ENCODE assay signal across 8 mouse cellular contexts in genomic region chr2:17742051-17742763, GRCm38 (mm10). TPM values are rescaled to one million over a fixed set of nuclear protein-coding genes. Genes with fewer than 3 reads are reported as not detected.
A peak's percentile ranks its signal among the peaks of the same experiment; 100 is the strongest.
DNase-seq lines count a peak whose midpoint lies in the region; ATAC-seq and TF ChIP-seq lines count a peak whose summit lies in the region.

No protein-coding gene starts in this region.

- no peak overlapping the region for H3K27ac ChIP-seq in hindbrain, embryonic 11.5 days (ENCODE audit: low read depth, low read length)
- no peak overlapping the region for H3K27ac ChIP-seq in lung, embryonic 14.5 days (ENCODE audit: low read depth)
- H3K27ac ChIP-seq in stomach, embryonic 15.5 days: no peak overlapping the region

- H3K4me2 ChIP-seq in hindbrain, embryonic 11.5 days (replicated peaks; ENCODE audit: low read depth, low read length): peak overlapping the region; percentile 42
- H3K4me2 ChIP-seq in lung, embryonic 14.5 days: peak overlapping the region; percentile 56
- H3K4me2 ChIP-seq in stomach, embryonic 15.5 days: peak overlapping the region; percentile 64

- 3% methylated on average over 11 of the region's 11 CpGs for WGBS in hindbrain, embryonic 11.5 days
- 9% methylated on average over 11 of the region's 11 CpGs for WGBS in lung, embryonic 14.5 days
- WGBS in stomach, embryonic 15.5 days: 12% methylated on average over 11 of the region's 11 CpGs

- H3K4me1 ChIP-seq in hindbrain, embryonic 11.5 days (replicated peaks; ENCODE audit: control insufficient read depth, insufficient read depth, low read length): peaks cover 2% of the 10 kb centered on the region; the same call in 1 of the 2 replicates
- peaks cover 6% of the 10 kb centered on the region; the same call in 1 of the 2 replicates for H3K4me1 ChIP-seq in lung, embryonic 14.5 days (ENCODE audit: insufficient read depth)
- H3K4me1 ChIP-seq in stomach, embryonic 15.5 days: no peaks in the 10 kb centered on the region

- no peak for TF ChIP-seq CTCF in brain, embryonic 14.5 days (IDR thresholded peaks at IDR 0.05; ENCODE audit: borderline replicate concordance, extremely low read depth, insufficient read depth, insufficient read length)
- TF ChIP-seq CTCF in lung, embryonic 14.5 days (IDR thresholded peaks at IDR 0.05; ENCODE audit: low read depth): no peak

- peak; percentile 74 for ATAC-seq in hindbrain, embryonic 11.5 days (ENCODE audit: low FRiP score)
- ATAC-seq in lung, embryonic 14.5 days (ENCODE audit: insufficient read depth): peak; percentile 53; the same call in 1 of the 2 replicates
- ATAC-seq in stomach, embryonic 15.5 days (ENCODE audit: insufficient read depth, low FRiP score, low read depth): no peak

- intact Hi-C loops in heart, postnatal 14 days (cut with DNase I): no loop called here
- intact Hi-C loops in gastrocnemius, postnatal 36 days (cut with DNase I): no loop called here

- DNase-seq in heart, adult 18-20 months: peak; percentile 22 to 37
- no peak for DNase-seq in heart, postnatal 14 days
- DNase-seq in brain, embryonic 14.5 days (ENCODE audit: low read depth): peak; percentile 48
- DNase-seq in hindbrain, embryonic 11.5 days (ENCODE audit: low spot score): peak; percentile 35
- DNase-seq in lung, embryonic 14.5 days: peak; percentile 35
- DNase-seq in gastrocnemius, postnatal 36 days: no peak
- DNase-seq in cerebellum, adult 18-20 months: no peak

- peak overlapping the region; percentile 15 for H3K4me3 ChIP-seq in hindbrain, embryonic 11.5 days (ENCODE audit: low read depth, low read length)
- peak overlapping the region; percentile 27 for H3K4me3 ChIP-seq in lung, embryonic 14.5 days (ENCODE audit: low read depth, low read length)
- peak overlapping the region; percentile 30 for H3K4me3 ChIP-seq in stomach, embryonic 15.5 days (replicated peaks)

- no peak overlapping the region for H3K9ac ChIP-seq in hindbrain, embryonic 11.5 days (ENCODE audit: low read depth, low read length)
- H3K9ac ChIP-seq in lung, embryonic 14.5 days: no peak overlapping the region
- H3K9ac ChIP-seq in stomach, embryonic 15.5 days: no peak overlapping the region

- H3K36me3 ChIP-seq in hindbrain, embryonic 11.5 days (ENCODE audit: control insufficient read depth, insufficient read depth, low read length): no peaks in the 10 kb centered on the region
- H3K36me3 ChIP-seq in lung, embryonic 14.5 days (ENCODE audit: insufficient read depth): no peaks in the 10 kb centered on the region
- H3K36me3 ChIP-seq in stomach, embryonic 15.5 days: no peaks in the 10 kb centered on the region

- no peaks in the 10 kb centered on the region for H3K9me3 ChIP-seq in hindbrain, embryonic 11.5 days (ENCODE audit: control insufficient read depth, low read length)
- no peaks in the 10 kb centered on the region for H3K9me3 ChIP-seq in lung, embryonic 14.5 days (ENCODE audit: low read depth, low read length)
- no peaks in the 10 kb centered on the region for H3K9me3 ChIP-seq in stomach, embryonic 15.5 days

- TF ChIP-seq POLR2A in brain, embryonic 14.5 days (IDR thresholded peaks at IDR 0.05; ENCODE audit: borderline replicate concordance, extremely low read depth, insufficient read depth, insufficient read length, poor library complexity, severe bottlenecking): no peak

- 0 out of 2 replicates have a peak, but pooled peaks cover 2% of the 10 kb centered on the region for H3K27me3 ChIP-seq in hindbrain, embryonic 11.5 days (ENCODE audit: control insufficient read depth, insufficient read depth, low read length)
- no peaks in the 10 kb centered on the region for H3K27me3 ChIP-seq in lung, embryonic 14.5 days (ENCODE audit: insufficient read depth, low read length)
- no peaks in the 10 kb centered on the region for H3K27me3 ChIP-seq in stomach, embryonic 15.5 days (replicated peaks)

RNA-seq across cellular contexts. Expression of gene Nebl, which starts 10.9 kb away (rescaled TPM):
- 100 to 1,000 TPM; 335 to 343 TPM for total RNA-seq in heart, adult 18-20 months (2021)
- total RNA-seq in heart, postnatal 14 days (2021): 100 to 1,000 TPM; 481 to 506 TPM
- polyA plus RNA-seq in brain, embryonic 14.5 days (2012; rRNA removed): 6.6 and 9.1 TPM in 2 replicates
- 6.9 and 8.6 TPM in 2 replicates for polyA plus RNA-seq in hindbrain, embryonic 11.5 days (2014; fragmentation: Nextera tagmentation; extraction: Ambion mirVana)
- polyA plus RNA-seq in lung, embryonic 14.5 days (2014; fragmentation: Nextera tagmentation; extraction: Ambion mirVana): 42.5 and 46.5 TPM in 2 replicates
- polyA plus RNA-seq in stomach, embryonic 15.5 days (2015; fragmentation: Nextera tagmentation; extraction: Ambion mirVana): 2.6 and 4.4 TPM in 2 replicates
- 1 to 10 TPM; 1.4 to 2.3 TPM for total RNA-seq in gastrocnemius, postnatal 36 days (2021)

Comparison
In these comparisons a context has a peak if more than half of its experiments do, and no peak if none do; other contexts are left out.
1. DNase-seq: peak in heart, adult 18-20 months (2 of 2), brain, embryonic 14.5 days (single experiment), hindbrain, embryonic 11.5 days (single experiment) and lung, embryonic 14.5 days (single experiment); none in heart, postnatal 14 days (0 of 2), gastrocnemius, postnatal 36 days (0 of 2) and cerebellum, adult 18-20 months (0 of 2).
2. Peak in every context shown above with its lines, with median percentiles within 50 percentile points of each other: H3K4me2 ChIP-seq and H3K4me3 ChIP-seq.